Mouse (Mus musculus) hindbrain, embryonic 14.5 days (tissue): ENCODE measurements around the gene Dlgap4. TPM values are rescaled to one million over a fixed set of nuclear protein-coding genes. Genes with fewer than 3 reads are reported as not detected.
A peak's percentile ranks its signal among the peaks of the same experiment; 100 is the strongest.

Source experiments
- ATAC-seq: fragments of 200-750 bp; cut with Nextera tagmentation; 2 replicates; pipeline ENCODE4 v1.8.0; 2017; ENCODE audit warnings: moderate number of reproducible peaks, mild to moderate bottlenecking, moderate TSS enrichment, moderate library complexity; ENCODE audit not compliant: low FRiP score
- DNase-seq: peaks from one replicate; pipeline ENCODE4 v3.0.0-alpha.2; 2015; ENCODE audit warnings: low spot score
- H3K27ac ChIP-seq: fragments of 300-500 bp; sonication (generic); 2 replicates; pipeline ENCODE4 v1.5.1; 2014; ENCODE audit warnings: mild to moderate bottlenecking, moderate library complexity
- H3K27me3 ChIP-seq: fragments of 300-500 bp; sonication (generic); 2 replicates; pipeline ENCODE4 v1.6.1; 2014; ENCODE audit warnings: mild to moderate bottlenecking, low read length, mixed read lengths; ENCODE audit not compliant: control insufficient read depth, insufficient read depth
- H3K36me3 ChIP-seq: fragments of 300-500 bp; sonication (generic); replicated peaks from 2 replicates; pipeline ENCODE4 v1.6.1; 2014; ENCODE audit not compliant: control insufficient read depth, insufficient read depth
- H3K4me1 ChIP-seq: fragments of 300-500 bp; sonication (generic); replicated peaks from 2 replicates; pipeline ENCODE4 v1.6.1; 2014; ENCODE audit warnings: antibody characterized with exemption, low read length, mixed read lengths; ENCODE audit not compliant: control insufficient read depth, insufficient read depth
- H3K4me2 ChIP-seq: fragments of 300-500 bp; sonication (generic); replicated peaks from 2 replicates; pipeline ENCODE4 v1.6.1; 2014; ENCODE audit warnings: mild to moderate bottlenecking, moderate library complexity
- H3K4me3 ChIP-seq: fragments of 300-500 bp; sonication (generic); replicated peaks from 2 replicates; pipeline ENCODE4 v1.5.1; 2014; ENCODE audit warnings: mild to moderate bottlenecking, low read length
- H3K9ac ChIP-seq: fragments of 300-500 bp; sonication (generic); 2 replicates; pipeline ENCODE4 v1.6.1; 2014
- H3K9me3 ChIP-seq: fragments of 300-500 bp; sonication (generic); 2 replicates; pipeline ENCODE4 v1.6.1; 2016; ENCODE audit warnings: low read length; ENCODE audit not compliant: control insufficient read depth
- WGBS: fragments of 180-500 bp; shearing (Covaris S2); extraction: QIAGEN DNeasy Blood & Tissue Kit; methylation state at CpG from one replicate; pipeline ENCODE4 v1.1.7; 2014; 5-methylcytosine and 5-hydroxymethylcytosine counted together
- polyA plus RNA-seq: library from polyadenylated mRNA; unstranded; fragments of >200 nt; fragmentation: Nextera tagmentation; extraction: Ambion mirVana; gene quantifications from 2 replicates; pipeline ENCODE4 v1.2.1, GENCODE M21; 2014

Dlgap4 gene
- polyA plus RNA-seq, 1 experiment from 2014 or later = 220 TPM

DNA sequence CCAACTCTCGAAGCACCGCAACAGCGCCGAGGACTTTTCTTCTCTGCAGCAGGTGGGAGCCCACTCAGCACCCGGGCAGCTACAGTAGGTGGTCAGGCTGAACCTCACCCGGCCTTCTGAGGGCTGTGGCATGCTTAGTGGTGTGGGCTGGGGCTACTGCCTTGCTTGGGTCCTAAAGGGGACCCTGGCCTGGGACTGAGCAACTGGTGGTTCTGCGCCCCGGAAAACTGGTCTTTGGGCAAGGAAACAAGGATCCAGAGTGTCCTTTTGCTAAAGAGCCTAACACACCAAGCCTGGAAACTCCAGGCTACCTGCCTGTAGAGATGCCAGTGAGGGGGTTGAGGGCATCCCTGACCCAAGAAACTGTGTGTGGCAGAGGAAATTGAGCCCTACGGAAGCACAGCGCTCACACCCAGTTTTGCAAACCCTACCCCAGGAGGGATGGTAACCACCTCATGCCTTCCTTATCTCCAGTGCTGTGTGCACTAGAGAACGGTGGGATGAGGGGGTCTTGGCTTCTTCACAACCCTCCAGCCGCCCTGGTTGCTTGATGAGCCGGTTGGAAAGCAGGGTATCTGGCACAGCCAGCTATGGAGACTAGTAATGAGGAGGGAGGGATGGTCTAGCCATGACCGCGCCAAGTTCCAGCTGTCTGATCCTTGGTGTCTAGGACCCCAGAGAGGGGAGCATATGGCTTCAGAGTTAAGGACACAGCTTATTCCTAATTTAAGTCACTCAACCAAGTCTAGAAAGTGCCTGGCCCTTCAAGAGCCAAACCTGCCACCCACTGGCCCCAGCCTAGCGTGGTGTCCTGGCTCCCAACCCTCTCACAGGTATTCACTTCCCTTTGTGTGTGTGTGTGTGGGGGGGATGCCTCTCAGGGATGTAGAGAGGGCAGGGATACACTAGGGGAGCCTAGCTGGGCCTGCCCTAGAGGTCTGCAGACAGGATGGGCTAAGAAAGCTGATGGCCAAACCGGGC, 162.2 kb downstream of the Dlgap4 start:
- WGBS = 33% methylated on average over 17 of the region's 17 CpGs
- ATAC-seq = no peak; the same call in 1 of the 2 replicates
- no peak for DNase-seq
- Histone ChIP-seq H3K4me2 (peak overlapping the region; percentile 53), H3K27me3 (peaks cover 4% of the 10 kb centered on the region; the same call in 1 of the 2 replicates), H3K4me1 (peaks cover 15% of the 10 kb centered on the region), H3K9me3 (no peaks in the 10 kb centered on the region), H3K27ac (no peak overlapping the region), H3K4me3 (peak overlapping the region; percentile 22), H3K9ac (peak overlapping the region; percentile 42), H3K36me3 (no peaks in the 10 kb centered on the region)

DNA sequence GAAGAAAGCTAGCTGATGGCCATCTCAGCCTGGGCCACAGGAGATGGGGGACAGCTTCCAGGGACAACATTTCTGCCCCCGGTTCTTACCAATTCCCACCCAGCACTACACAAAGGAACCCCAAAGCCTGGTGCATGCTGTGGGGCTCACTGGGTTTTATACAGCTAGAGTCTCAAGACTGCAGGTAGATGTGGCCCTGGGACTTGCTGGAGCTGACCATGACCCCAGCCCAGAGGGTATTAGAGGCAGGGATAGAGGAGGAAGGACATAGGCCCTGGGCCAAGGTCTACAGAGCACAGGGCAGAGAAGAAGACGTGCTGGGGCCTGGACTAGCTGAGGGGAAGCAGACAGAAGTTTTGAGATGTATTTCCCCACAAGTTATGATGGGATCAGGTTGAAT, 163.4 kb downstream of the Dlgap4 start:
- no peaks in the 10 kb centered on the region for H3K9me3 ChIP-seq
- H3K27ac ChIP-seq = no peak overlapping the region
- H3K36me3 ChIP-seq = no peaks in the 10 kb centered on the region
- no peak overlapping the region for H3K4me3 ChIP-seq
- H3K4me2 ChIP-seq = no peak overlapping the region
- no peak overlapping the region for H3K9ac ChIP-seq
- 85% methylated on average over 2 of the region's 2 CpGs for WGBS
- DNase-seq = no peak
- peaks cover 18% of the 10 kb centered on the region for H3K4me1 ChIP-seq
- H3K27me3 ChIP-seq = peaks cover 4% of the 10 kb centered on the region; the same call in 1 of the 2 replicates
- ATAC-seq = no peak

DNA sequence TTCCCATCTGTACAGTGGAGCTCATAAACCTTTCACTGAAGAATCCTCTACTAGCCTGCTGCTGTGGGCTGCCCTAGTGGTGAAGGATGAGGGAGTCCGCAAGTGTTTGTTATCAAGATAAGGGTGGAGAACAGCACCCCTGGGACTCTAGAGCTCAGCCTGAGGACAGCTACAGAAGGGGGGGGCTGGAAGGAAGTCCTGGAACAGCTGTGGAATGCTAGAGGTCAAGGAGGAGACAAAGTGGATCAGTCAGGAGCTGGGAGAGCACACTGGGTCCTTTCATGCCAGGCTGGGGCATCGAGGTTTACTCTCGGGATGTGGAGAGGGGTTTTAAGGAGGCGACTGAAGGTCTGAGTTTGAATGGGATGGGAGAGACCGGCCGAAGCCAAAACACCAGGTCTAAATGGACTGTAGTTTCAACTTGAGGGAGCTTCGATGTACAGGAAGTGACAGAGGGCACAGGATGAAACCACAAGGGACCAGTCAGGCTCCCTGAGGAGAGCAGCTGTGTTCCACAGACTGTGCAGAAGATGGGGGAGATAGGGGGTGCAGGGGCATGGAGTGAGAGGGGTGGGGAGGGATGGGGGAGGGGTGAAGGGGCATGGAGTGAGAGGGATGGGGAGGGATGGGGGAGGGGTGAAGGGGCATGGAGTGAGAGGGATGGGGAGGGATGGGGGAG, 164.0 kb downstream of the Dlgap4 start:
- H3K36me3 ChIP-seq = no peaks in the 10 kb centered on the region
- ATAC-seq = no peak
- no peak for DNase-seq
- H3K4me3 ChIP-seq = no peak overlapping the region
- H3K9ac ChIP-seq = no peak overlapping the region
- H3K27me3 ChIP-seq = peaks cover 4% of the 10 kb centered on the region; the same call in 1 of the 2 replicates
- H3K27ac ChIP-seq = no peak overlapping the region
- no peaks in the 10 kb centered on the region for H3K9me3 ChIP-seq
- no peak overlapping the region for H3K4me2 ChIP-seq
- WGBS = 62% methylated on average over 7 of the region's 7 CpGs
- H3K4me1 ChIP-seq = peaks cover 18% of the 10 kb centered on the region

DNA sequence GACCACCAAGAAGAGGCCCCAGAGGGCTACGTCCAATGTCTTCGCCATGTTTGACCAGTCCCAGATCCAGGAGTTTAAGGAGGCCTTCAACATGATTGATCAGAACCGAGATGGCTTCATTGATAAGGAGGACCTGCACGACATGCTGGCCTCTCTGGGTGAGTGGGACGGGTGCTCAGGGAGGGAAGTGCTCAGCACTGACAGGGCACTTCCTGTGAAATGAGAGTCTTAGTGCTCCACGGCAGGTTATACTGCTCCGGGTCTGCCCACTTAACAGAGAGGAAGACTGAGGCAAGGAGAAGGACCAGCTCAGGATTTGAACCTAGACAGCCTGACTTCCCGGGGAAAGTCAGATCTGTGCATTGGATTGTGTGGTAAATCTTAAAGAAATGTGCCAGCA, 165.1 kb downstream of the Dlgap4 start:
- no peak overlapping the region for H3K4me3 ChIP-seq
- 90% methylated on average over 8 of the region's 8 CpGs for WGBS
- H3K9ac ChIP-seq = no peak overlapping the region
- DNase-seq = no peak
- H3K4me1 ChIP-seq = peaks cover 18% of the 10 kb centered on the region
- peaks cover 4% of the 10 kb centered on the region; the same call in 1 of the 2 replicates for H3K27me3 ChIP-seq
- no peak for ATAC-seq
- no peak overlapping the region for H3K27ac ChIP-seq
- no peaks in the 10 kb centered on the region for H3K9me3 ChIP-seq
- no peak overlapping the region for H3K4me2 ChIP-seq
- no peaks in the 10 kb centered on the region for H3K36me3 ChIP-seq

DNA sequence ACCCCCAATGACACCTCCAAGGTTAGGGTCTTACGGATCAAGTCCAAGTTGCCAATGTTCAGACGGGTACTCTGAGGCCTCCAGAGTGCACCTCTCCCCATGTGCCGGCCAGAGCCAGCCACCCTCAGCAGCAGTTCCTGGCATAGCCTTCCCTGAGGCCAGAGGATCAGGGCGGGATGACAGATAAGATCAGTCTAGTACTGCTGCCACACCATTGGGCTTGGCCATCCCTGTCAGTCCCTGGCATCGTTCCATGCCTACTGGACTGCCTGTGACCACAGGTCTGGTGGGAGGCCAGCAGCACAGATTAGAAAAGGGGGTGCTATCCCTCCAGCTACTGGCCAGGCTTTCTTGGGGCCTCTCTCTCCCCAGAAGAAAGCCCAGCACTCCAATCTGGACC, 165.5 kb downstream of the Dlgap4 start:
- Histone ChIP-seq H3K36me3 (no peaks in the 10 kb centered on the region), H3K4me2 (no peak overlapping the region), H3K9me3 (no peaks in the 10 kb centered on the region), H3K27ac (no peak overlapping the region), H3K9ac (no peak overlapping the region), H3K4me3 (no peak overlapping the region), H3K27me3 (peaks cover 4% of the 10 kb centered on the region; the same call in 1 of the 2 replicates), H3K4me1 (peaks cover 18% of the 10 kb centered on the region)
- WGBS = 79% methylated on average over 5 of the region's 5 CpGs
- ATAC-seq (no peak), DNase-seq (no peak)

DNA sequence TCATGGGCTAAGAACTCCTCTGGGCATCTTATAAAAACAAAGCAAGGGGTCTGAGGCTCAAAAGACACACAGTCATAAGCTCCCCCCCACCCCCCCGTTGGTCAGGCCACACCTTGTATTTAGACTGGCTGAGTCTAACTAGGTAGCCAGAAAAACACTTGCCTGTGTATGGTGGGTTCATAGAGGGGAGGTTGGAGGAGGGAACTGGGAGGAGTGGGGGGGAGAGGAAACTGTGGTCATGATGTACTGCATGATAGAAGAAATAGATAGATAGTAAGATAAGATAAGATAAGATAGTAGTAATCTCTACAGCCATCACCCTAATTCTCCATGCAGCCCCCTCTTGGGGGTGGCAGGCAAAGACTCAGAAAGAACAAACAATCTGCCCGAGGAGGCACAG, 166.0 kb downstream of the Dlgap4 start:
- Histone ChIP-seq H3K27ac (no peak overlapping the region), H3K36me3 (no peaks in the 10 kb centered on the region), H3K4me3 (no peak overlapping the region), H3K4me2 (no peak overlapping the region), H3K27me3 (peaks cover 4% of the 10 kb centered on the region; the same call in 1 of the 2 replicates), H3K9ac (no peak overlapping the region), H3K9me3 (no peaks in the 10 kb centered on the region), H3K4me1 (peaks cover 15% of the 10 kb centered on the region)
- DNase-seq (no peak), ATAC-seq (no peak)
- 51% methylated on average over 2 of the region's 2 CpGs for WGBS

DNA sequence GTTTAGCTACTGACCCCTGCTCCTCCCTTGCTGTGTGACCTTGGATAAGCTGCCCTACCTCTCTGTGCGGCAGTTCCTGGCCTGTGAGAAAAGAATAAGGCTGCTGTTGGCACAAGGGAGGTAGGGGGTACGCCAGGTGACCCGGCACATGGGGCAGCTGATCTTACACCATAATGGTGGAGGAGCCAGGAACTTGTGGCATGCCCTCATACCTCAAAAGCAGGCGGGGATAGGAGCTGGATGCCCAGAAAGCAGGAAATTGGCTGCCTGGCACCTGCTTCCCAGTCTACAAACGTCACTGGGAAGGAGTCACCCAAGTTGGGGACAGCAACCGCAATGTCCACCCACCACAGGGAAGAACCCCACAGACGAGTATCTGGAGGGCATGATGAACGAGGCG, 166.6 kb downstream of the Dlgap4 start:
- no peak overlapping the region for H3K27ac ChIP-seq
- H3K4me2 ChIP-seq = no peak overlapping the region
- H3K9ac ChIP-seq = no peak overlapping the region
- peaks cover 9% of the 10 kb centered on the region; the same call in 1 of the 2 replicates for H3K4me1 ChIP-seq
- peaks cover 4% of the 10 kb centered on the region; the same call in 1 of the 2 replicates for H3K27me3 ChIP-seq
- WGBS = 76% methylated on average over 9 of the region's 9 CpGs
- no peaks in the 10 kb centered on the region for H3K36me3 ChIP-seq
- H3K9me3 ChIP-seq = no peaks in the 10 kb centered on the region
- no peak overlapping the region for H3K4me3 ChIP-seq
- DNase-seq (no peak), ATAC-seq (no peak)

DNA sequence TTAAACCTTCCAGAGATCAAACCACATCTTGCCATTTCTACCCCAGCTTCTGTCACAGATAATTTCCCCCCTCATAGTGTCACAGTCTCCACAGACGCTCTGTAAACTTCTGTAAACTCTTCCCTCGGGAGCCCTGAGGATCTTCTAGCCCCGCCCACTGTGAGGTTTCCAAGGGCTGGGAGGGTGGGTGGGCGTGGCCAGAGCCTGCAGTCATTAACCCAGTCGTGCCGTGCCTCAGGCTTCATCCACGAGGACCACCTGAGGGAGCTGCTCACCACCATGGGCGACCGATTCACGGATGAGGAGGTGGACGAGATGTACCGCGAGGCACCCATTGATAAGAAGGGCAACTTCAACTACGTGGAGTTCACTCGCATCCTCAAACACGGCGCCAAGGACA, 167.2 kb downstream of the Dlgap4 start:
- Histone ChIP-seq H3K4me1 (0 out of 2 replicates have a peak, but pooled peaks cover 3% of the 10 kb centered on the region), H3K9me3 (no peaks in the 10 kb centered on the region), H3K9ac (no peak overlapping the region), H3K27ac (no peak overlapping the region), H3K4me3 (no peak overlapping the region), H3K27me3 (peaks cover 4% of the 10 kb centered on the region; the same call in 1 of the 2 replicates), H3K36me3 (no peaks in the 10 kb centered on the region), H3K4me2 (no peak overlapping the region)
- ATAC-seq (no peak), DNase-seq (no peak)
- WGBS = 17% methylated on average over 17 of the region's 17 CpGs

DNA sequence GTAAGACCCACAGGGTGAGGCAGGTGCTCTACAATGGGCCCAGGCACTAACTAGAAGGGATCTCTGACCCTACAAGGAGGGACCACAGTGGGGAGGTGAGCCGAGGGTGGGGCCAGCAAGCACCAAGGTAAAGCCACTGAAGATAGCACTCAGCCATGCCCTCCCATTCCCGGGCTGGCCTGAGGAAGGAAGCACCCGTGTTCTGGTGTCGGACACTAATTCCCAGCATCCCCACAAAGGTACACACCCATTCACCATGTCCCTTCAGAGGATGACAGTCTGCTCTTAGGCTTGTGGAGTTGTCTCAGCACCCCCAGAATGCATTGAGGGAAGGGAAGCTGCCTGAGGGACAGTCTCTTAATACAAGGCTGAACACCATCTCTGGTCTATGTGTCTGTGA, 167.8 kb downstream of the Dlgap4 start:
- 81% methylated on average over 4 of the region's 4 CpGs for WGBS
- Histone ChIP-seq H3K36me3 (no peaks in the 10 kb centered on the region), H3K4me2 (no peak overlapping the region), H3K9ac (no peak overlapping the region), H3K27me3 (no peaks in the 10 kb centered on the region), H3K4me3 (no peak overlapping the region), H3K27ac (no peak overlapping the region), H3K4me1 (0 out of 2 replicates have a peak, but pooled peaks cover 3% of the 10 kb centered on the region), H3K9me3 (no peaks in the 10 kb centered on the region)
- no peak for DNase-seq
- no peak for ATAC-seq
